19 mouse cellular contexts compared by ENCODE assay signal in the genomic region with DNA sequence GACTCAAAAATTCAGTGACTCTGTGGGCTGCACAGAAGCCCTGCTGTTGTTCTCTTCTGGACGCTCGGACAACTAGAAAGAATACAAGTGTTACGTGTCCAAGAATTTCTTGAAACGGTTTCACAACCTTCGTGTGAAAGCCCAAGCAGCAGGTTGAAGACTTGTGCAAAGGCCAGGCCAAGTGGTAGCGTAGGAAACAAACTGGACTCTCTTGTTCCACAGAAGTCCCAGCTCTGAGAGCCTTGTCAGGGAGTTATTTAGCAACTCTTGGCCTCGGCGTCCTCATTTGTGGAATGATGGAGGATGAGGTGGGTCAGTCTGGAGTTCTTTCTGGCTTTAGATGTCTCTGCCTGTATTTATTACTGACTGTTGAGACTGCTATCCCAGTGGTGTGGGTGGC. TPM values are rescaled to one million over a fixed set of nuclear protein-coding genes. Genes with fewer than 3 reads are reported as not detected.
"Had no signal": no experiment of that assay in that cellular context is flagged by ENCODE, and none has a peak within 500 bp of the region (broad histone marks: within the 10 kb centered on the region; RNA-seq: fewer than 3 reads in every experiment).

No protein-coding gene starts in this region.

- DNase-seq: kidney, postnatal 10 days; layer of hippocampus, postnatal 36 days; liver, embryonic 13.5 days; lung, adult 2 months; retina, postnatal 1 day; right cerebral cortex, postnatal 25 days; spleen, adult 18-20 months; thymus, postnatal 25 days had no signal

- H3K4me3 ChIP-seq: kidney, embryonic 15.5 days; left cerebral cortex, adult 2 months; liver, embryonic 13.5 days; midbrain, embryonic 10.5 days; midbrain, embryonic 13.5 days; myocyte; neural tube, embryonic 13.5 days; stomach, embryonic 15.5 days had no signal

- H3K9ac ChIP-seq: kidney, embryonic 15.5 days; liver, embryonic 13.5 days; midbrain, embryonic 13.5 days; neural tube, embryonic 13.5 days; stomach, embryonic 15.5 days had no signal

- H3K27ac ChIP-seq: kidney, embryonic 15.5 days; left cerebral cortex, adult 2 months; liver, embryonic 13.5 days; midbrain, embryonic 10.5 days; midbrain, embryonic 13.5 days; neural tube, embryonic 13.5 days; stomach, embryonic 15.5 days had no signal

- H3K27me3 ChIP-seq: kidney, embryonic 15.5 days; liver, embryonic 13.5 days; megakaryocyte, embryonic 14.5 days; midbrain, embryonic 13.5 days; neural tube, embryonic 13.5 days; stomach, embryonic 15.5 days had no signal

- H3K4me2 ChIP-seq: kidney, embryonic 15.5 days; liver, embryonic 13.5 days; midbrain, embryonic 13.5 days; neural tube, embryonic 13.5 days; stomach, embryonic 15.5 days had no signal

- H3K4me1 ChIP-seq: kidney, embryonic 15.5 days; liver, embryonic 13.5 days; megakaryocyte, embryonic 14.5 days; midbrain, embryonic 13.5 days; neural tube, embryonic 13.5 days had no signal

- H3K36me3 ChIP-seq: kidney, embryonic 15.5 days; liver, embryonic 13.5 days; midbrain, embryonic 10.5 days; midbrain, embryonic 13.5 days; neural tube, embryonic 13.5 days; stomach, embryonic 15.5 days had no signal

- ATAC-seq: midbrain, embryonic 16.5 days had no signal

- H3K9me3 ChIP-seq: kidney, embryonic 15.5 days; liver, embryonic 13.5 days; midbrain, embryonic 10.5 days; midbrain, embryonic 13.5 days; neural tube, embryonic 13.5 days; stomach, embryonic 15.5 days had no signal

RNA-seq across cellular contexts. Expression of a gene that starts 55.8 kb away (rescaled TPM):
- total RNA-seq: monocyte, adult 5-6 weeks; neutrophil, adult 5-6 weeks had no signal
